Mouse (Mus musculus) liver, postnatal 0 days (tissue): ENCODE measurements around the gene Stra8.

Experiments used
- CTCF ChIP-seq: sonication (generic); IDR thresholded peaks from 2 replicates; pipeline ENCODE4 v1.5.1; 2016; ENCODE audit warnings: antibody characterized with exemption, low read depth
- EP300 ChIP-seq: IDR thresholded peaks from 2 replicates; pipeline ENCODE4 v1.6.1; 2016; ENCODE audit warnings: antibody characterized with exemption, low read depth, mild to moderate bottlenecking

- TF ChIP-seq CTCF (peak; percentile 98), EP300 (no peak)
Observed at GRCm38 (mm10) chr6:34921941-34922340, 2.0 kb downstream of the Stra8 start.
